Mouse (Mus musculus): ENCODE results near the gene Fzd9. TPM values are rescaled to one million over a fixed set of nuclear protein-coding genes. Genes with fewer than 3 reads are reported as not detected.

Fzd9 gene
- not detected for polyA plus RNA-seq (2014; fragmentation: Illumina TruSeq; extraction: RNeasy Lipid Tissue Mini Kit (QIAGEN cat#74804))

GRCm38 (mm10) chr5:135251079-135251454, at the start of gene Fzd9:
Gene Fzd9, minus strand, starts transcription at chr5:135251230.

Other genes with a start within 250 kb of the Fzd9 start
- 2.2 TPM for gene Abhd11, start 242.1 kb downstream of the Fzd9 start, polyA plus RNA-seq (2014; fragmentation: Illumina TruSeq; extraction: RNeasy Lipid Tissue Mini Kit (QIAGEN cat#74804))
- not detected for gene Stx1a, start 227.7 kb downstream of the Fzd9 start, polyA plus RNA-seq (2014; fragmentation: Illumina TruSeq; extraction: RNeasy Lipid Tissue Mini Kit (QIAGEN cat#74804))
- gene Dnajc30, start 187.0 kb downstream of the Fzd9 start, polyA plus RNA-seq (2014; fragmentation: Illumina TruSeq; extraction: RNeasy Lipid Tissue Mini Kit (QIAGEN cat#74804)): 8.9 TPM
- 10.2 TPM for gene Bud23, start 186.3 kb downstream of the Fzd9 start, polyA plus RNA-seq (2014; fragmentation: Illumina TruSeq; extraction: RNeasy Lipid Tissue Mini Kit (QIAGEN cat#74804))
- gene Vps37d, start 173.0 kb downstream of the Fzd9 start, polyA plus RNA-seq (2014; fragmentation: Illumina TruSeq; extraction: RNeasy Lipid Tissue Mini Kit (QIAGEN cat#74804)): 0.31 TPM
- gene Mlxipl, start 161.3 kb downstream of the Fzd9 start, polyA plus RNA-seq (2014; fragmentation: Illumina TruSeq; extraction: RNeasy Lipid Tissue Mini Kit (QIAGEN cat#74804)): 0.60 TPM
- 8.5 TPM for gene Tbl2, start 101.6 kb downstream of the Fzd9 start, polyA plus RNA-seq (2014; fragmentation: Illumina TruSeq; extraction: RNeasy Lipid Tissue Mini Kit (QIAGEN cat#74804))
- gene Bcl7b, start 82.9 kb downstream of the Fzd9 start, polyA plus RNA-seq (2014; fragmentation: Illumina TruSeq; extraction: RNeasy Lipid Tissue Mini Kit (QIAGEN cat#74804)): 11.5 TPM
- gene Baz1b, start 64.0 kb downstream of the Fzd9 start, polyA plus RNA-seq (2014; fragmentation: Illumina TruSeq; extraction: RNeasy Lipid Tissue Mini Kit (QIAGEN cat#74804)): 77.9 TPM
- gene Fkbp6, start 98.8 kb upstream of the Fzd9 start, polyA plus RNA-seq (2014; fragmentation: Illumina TruSeq; extraction: RNeasy Lipid Tissue Mini Kit (QIAGEN cat#74804)): not detected
- not detected for gene Trim50, start 102.1 kb upstream of the Fzd9 start, polyA plus RNA-seq (2014; fragmentation: Illumina TruSeq; extraction: RNeasy Lipid Tissue Mini Kit (QIAGEN cat#74804))
- 3.6 TPM for gene Nsun5, start 118.7 kb upstream of the Fzd9 start, polyA plus RNA-seq (2014; fragmentation: Illumina TruSeq; extraction: RNeasy Lipid Tissue Mini Kit (QIAGEN cat#74804))
- gene Pom121, start 143.3 kb upstream of the Fzd9 start, polyA plus RNA-seq (2014; fragmentation: Illumina TruSeq; extraction: RNeasy Lipid Tissue Mini Kit (QIAGEN cat#74804)): 4.7 TPM